Mouse (Mus musculus): ENCODE measurements at regions not wholly inside any gene's neighbourhood (a gene's known extent, or its start where the extent isn't known, plus 50 kb on each side); places are given as distances from the start of the nearest gene placed in this dataset.
A peak's percentile ranks its signal among the peaks of the same experiment; 100 is the strongest.

- no peak overlapping the region for H3K9ac ChIP-seq
- ATAC-seq, result no peak
- WGBS, result 60% methylated on average over 1 of the region's 1 CpGs
Measured at GRCm38 (mm10) chr3:65006127-65006526, 103.1 kb upstream of the Kcnab1 start.

GRCm38 (mm10) chr3:65006565-65006964 lies 102.6 kb upstream of the Kcnab1 start:
- Histone ChIP-seq H3K36me3 (ENCODE audit: poor library complexity, severe bottlenecking) (no peaks in the 10 kb centered on the region), H3K9ac (no peak overlapping the region), H3K4me1 (no peaks in the 10 kb centered on the region), H3K27me3 (no peaks in the 10 kb centered on the region), H3K4me3 (no peak overlapping the region), H3K27ac (no peak overlapping the region), H3K4me2 (no peak overlapping the region), H3K9me3 (replicated peaks) (no peaks in the 10 kb centered on the region)
- WGBS, result 78% methylated on average over 3 of the region's 3 CpGs
- no peak for ATAC-seq

More at GRCm38 (mm10) chr3:65006127-65006526, 103.1 kb upstream of the Kcnab1 start:
- Histone ChIP-seq H3K27me3 (no peaks in the 10 kb centered on the region), H3K27ac (no peak overlapping the region), H3K4me2 (no peak overlapping the region), H3K4me3 (no peak overlapping the region), H3K9me3 (replicated peaks) (no peaks in the 10 kb centered on the region), H3K36me3 (ENCODE audit: poor library complexity, severe bottlenecking) (no peaks in the 10 kb centered on the region), H3K4me1 (no peaks in the 10 kb centered on the region)

- no peaks in the 10 kb centered on the region for H3K4me1 ChIP-seq
- no peaks in the 10 kb centered on the region for H3K9me3 ChIP-seq (replicated peaks)
- WGBS, result 73% methylated on average over 2 of the region's 2 CpGs
- H3K4me2 ChIP-seq, result no peak overlapping the region
- no peak overlapping the region for H3K9ac ChIP-seq
- H3K27ac ChIP-seq, result no peak overlapping the region
- no peak for ATAC-seq
- no peaks in the 10 kb centered on the region for H3K36me3 ChIP-seq (ENCODE audit: poor library complexity, severe bottlenecking)
- H3K27me3 ChIP-seq, result no peaks in the 10 kb centered on the region
- no peak overlapping the region for H3K4me3 ChIP-seq
Measured at GRCm38 (mm10) chr3:65023876-65024275, 85.3 kb upstream of the Kcnab1 start.

- 75% methylated on average over 2 of the region's 2 CpGs for WGBS
- ATAC-seq, result no peak
- Histone ChIP-seq H3K27me3 (no peaks in the 10 kb centered on the region), H3K9ac (no peak overlapping the region), H3K4me1 (no peaks in the 10 kb centered on the region), H3K4me3 (no peak overlapping the region), H3K27ac (no peak overlapping the region), H3K4me2 (no peak overlapping the region), H3K36me3 (ENCODE audit: poor library complexity, severe bottlenecking) (no peaks in the 10 kb centered on the region), H3K9me3 (replicated peaks) (no peaks in the 10 kb centered on the region)
Measured at GRCm38 (mm10) chr3:65037626-65038025, 71.6 kb upstream of the Kcnab1 start.

- H3K9ac ChIP-seq, result no peak overlapping the region
- 83% methylated on average over 3 of the region's 3 CpGs for WGBS
- no peak for ATAC-seq
- H3K4me1 ChIP-seq, result no peaks in the 10 kb centered on the region
- no peak overlapping the region for H3K4me3 ChIP-seq
- no peak overlapping the region for H3K4me2 ChIP-seq
- no peaks in the 10 kb centered on the region for H3K9me3 ChIP-seq (replicated peaks)
- H3K36me3 ChIP-seq (ENCODE audit: poor library complexity, severe bottlenecking), result no peaks in the 10 kb centered on the region
- H3K27me3 ChIP-seq, result no peaks in the 10 kb centered on the region
- H3K27ac ChIP-seq, result no peak overlapping the region
Measured at GRCm38 (mm10) chr3:65047879-65048278, 61.3 kb upstream of the Kcnab1 start.

- Histone ChIP-seq H3K4me2 (no peak overlapping the region), H3K27me3 (no peaks in the 10 kb centered on the region), H3K4me3 (no peak overlapping the region), H3K27ac (no peak overlapping the region), H3K4me1 (no peaks in the 10 kb centered on the region), H3K36me3 (ENCODE audit: poor library complexity, severe bottlenecking) (no peaks in the 10 kb centered on the region), H3K9ac (no peak overlapping the region), H3K9me3 (replicated peaks) (no peaks in the 10 kb centered on the region)
- peak; percentile 30; the same call in 1 of the 2 replicates for ATAC-seq
- WGBS, result 32% methylated on average over 3 of the region's 3 CpGs
Measured at GRCm38 (mm10) chr3:65055401-65055800, 53.8 kb upstream of the Kcnab1 start.
